Mouse (Mus musculus) CH12.LX (cell line): ENCODE data around the gene Mrps2. TPM values are rescaled to one million over a fixed set of nuclear protein-coding genes. Genes with fewer than 3 reads are reported as not detected.

ENCODE experiments used
- DNase-seq: peaks from one replicate; pipeline ENCODE4 v3.0.0-alpha.2; 2013; ENCODE audit errors: extremely low read depth
- H3K27ac ChIP-seq: 2 replicates; pipeline ENCODE4 v1.5.1; 2012; ENCODE audit warnings: low read depth, mild to moderate bottlenecking, control low read depth, moderate library complexity; ENCODE audit not compliant: insufficient read depth
- H3K27me3 ChIP-seq: replicated peaks from 2 replicates; pipeline ENCODE3; 2012; ENCODE audit warnings: inconsistent platforms
- H3K36me3 ChIP-seq, 2 experiments: replicated peaks in 1 of 2; 2 replicates each; pipeline versions ENCODE3 to v1.6.1; 2012; ENCODE audit warnings: inconsistent platforms in 1 of 2, low read length in 1 of 2, mild to moderate bottlenecking in 1 of 2, mixed read lengths in 1 of 2, moderate library complexity in 1 of 2; ENCODE audit not compliant: control insufficient read depth in 1 of 2, insufficient read depth in 1 of 2
- H3K4me1 ChIP-seq, 2 experiments: 2 replicates each; pipeline ENCODE4 v1.6.1; 2012; ENCODE audit warnings: inconsistent platforms in 1 of 2, moderate library complexity in 1 of 2; ENCODE audit not compliant: insufficient read depth in 2 of 2, control insufficient read depth in 1 of 2
- H3K4me2 ChIP-seq: 2 replicates; pipeline ENCODE4 v1.6.1; 2012; ENCODE audit warnings: low read depth, mild to moderate bottlenecking, control low read depth; ENCODE audit not compliant: poor library complexity, insufficient read depth, severe bottlenecking
- H3K4me3 ChIP-seq, 3 experiments: fragments of 150-350 bp in 1 of 3; sonication (generic) in 1 of 3; replicated peaks in 1 of 3; 2 replicates each; pipeline versions ENCODE3 to v1.5.1; 2011 to 2012; ENCODE audit warnings: low read depth in 2 of 3, low read length in 2 of 3, mild to moderate bottlenecking in 2 of 3, moderate library complexity in 2 of 3, control low read depth in 1 of 3, improper control_type of control experiment in 1 of 3, inconsistent platforms in 1 of 3, mixed read lengths in 1 of 3; ENCODE audit not compliant: poor library complexity in 1 of 3
- H3K79me2 ChIP-seq: replicated peaks from 2 replicates; pipeline ENCODE4 v1.6.1; 2012; ENCODE audit warnings: mild to moderate bottlenecking, moderate library complexity; ENCODE audit not compliant: control insufficient read depth, poor library complexity, insufficient read depth, severe bottlenecking; ENCODE audit errors: extremely low read depth
- H3K9ac ChIP-seq: 2 replicates; pipeline ENCODE4 v1.6.1; 2012; ENCODE audit warnings: low read depth, mild to moderate bottlenecking, control low read depth, moderate library complexity; ENCODE audit not compliant: insufficient read depth
- H3K9me3 ChIP-seq: replicated peaks from 2 replicates; pipeline ENCODE3; 2012; ENCODE audit warnings: low read length, inconsistent platforms, mixed read lengths
- BHLHE40 ChIP-seq: IDR thresholded peaks from 2 replicates; pipeline ENCODE4 v1.6.1; 2011; ENCODE audit warnings: mild to moderate bottlenecking, low read depth, low read length, improper control_type of control experiment
- CHD1 ChIP-seq: IDR thresholded peaks from 2 replicates; pipeline ENCODE4 v1.6.1; 2012; ENCODE audit warnings: low read depth, low read length, improper control_type of control experiment, inconsistent platforms
- CHD2 ChIP-seq: IDR thresholded peaks from 2 replicates; pipeline ENCODE4 v1.6.1; 2011; ENCODE audit warnings: low read length, improper control_type of control experiment
- CTCF ChIP-seq, 2 experiments: IDR thresholded peaks in 1 of 2; conservative IDR thresholded peaks in 1 of 2; 2 replicates each; pipeline ENCODE4 v1.5.1; 2011 to 2012; ENCODE audit warnings: low read depth in 2 of 2, low read length in 2 of 2, improper control_type of control experiment in 1 of 2, inconsistent platforms in 1 of 2, mild to moderate bottlenecking in 1 of 2, moderate library complexity in 1 of 2
- E2F4 ChIP-seq: IDR thresholded peaks from 2 replicates; pipeline ENCODE4 v1.6.1; 2011; ENCODE audit warnings: low read depth, low read length, improper control_type of control experiment; ENCODE audit not compliant: insufficient replicate concordance
- ELF1 ChIP-seq: IDR thresholded peaks from 2 replicates; pipeline ENCODE4 v1.6.1; 2014; ENCODE audit warnings: low read depth, mild to moderate bottlenecking, inconsistent platforms, low read length, improper control_type of control experiment
- EP300 ChIP-seq: IDR thresholded peaks from 2 replicates; pipeline ENCODE4 v1.6.1; 2011; ENCODE audit warnings: low read length, improper control_type of control experiment
- ETS1 ChIP-seq: conservative IDR thresholded peaks from 2 replicates; pipeline ENCODE4 v1.6.1; 2012; ENCODE audit warnings: low read depth, mild to moderate bottlenecking, inconsistent platforms, low read length, improper control_type of control experiment, moderate library complexity
- GABPA ChIP-seq: IDR thresholded peaks from 2 replicates; pipeline ENCODE4 v1.6.1; 2012; ENCODE audit warnings: low read depth, low read length, improper control_type of control experiment, inconsistent platforms; ENCODE audit not compliant: insufficient replicate concordance
- HCFC1 ChIP-seq: IDR thresholded peaks from 2 replicates; pipeline ENCODE4 v1.6.1; 2012; ENCODE audit warnings: low read depth, mild to moderate bottlenecking, inconsistent platforms, low read length, improper control_type of control experiment
- IRF4 ChIP-seq: IDR thresholded peaks from 2 replicates; pipeline ENCODE4 v1.6.1; 2014; ENCODE audit warnings: low read depth, mild to moderate bottlenecking, inconsistent platforms, low read length, improper control_type of control experiment
- JUN ChIP-seq: IDR thresholded peaks from 2 replicates; pipeline ENCODE4 v1.6.1; 2011; ENCODE audit warnings: low read depth, mild to moderate bottlenecking, low read length, improper control_type of control experiment, moderate library complexity; ENCODE audit not compliant: insufficient read depth
- JUND ChIP-seq: conservative IDR thresholded peaks from 2 replicates; pipeline ENCODE4 v1.6.1; 2011; ENCODE audit warnings: low read depth, low read length, improper control_type of control experiment
- KAT2A ChIP-seq: IDR thresholded peaks from 2 replicates; pipeline ENCODE4 v1.6.1; 2012; ENCODE audit warnings: low read length, improper control_type of control experiment, inconsistent platforms; ENCODE audit not compliant: insufficient replicate concordance
- MAFK ChIP-seq: IDR thresholded peaks from 2 replicates; pipeline ENCODE4 v1.6.1; 2011; ENCODE audit warnings: low read length, improper control_type of control experiment; ENCODE audit not compliant: insufficient replicate concordance
- MAX ChIP-seq: IDR thresholded peaks from 2 replicates; pipeline ENCODE4 v1.6.1; 2011; ENCODE audit warnings: low read length, improper control_type of control experiment
- MAZ ChIP-seq: IDR thresholded peaks from 2 replicates; pipeline ENCODE4 v1.6.1; 2012; ENCODE audit warnings: low read depth, mild to moderate bottlenecking, inconsistent platforms, low read length, improper control_type of control experiment, moderate library complexity
- MEF2A ChIP-seq: IDR thresholded peaks from 2 replicates; pipeline ENCODE4 v1.6.1; 2014; ENCODE audit warnings: low read depth, mild to moderate bottlenecking, inconsistent platforms, low read length, improper control_type of control experiment, borderline replicate concordance
- MXI1 ChIP-seq: IDR thresholded peaks from 2 replicates; pipeline ENCODE4 v1.6.1; 2011; ENCODE audit warnings: mild to moderate bottlenecking, low read depth, low read length, improper control_type of control experiment
- MYC ChIP-seq: IDR thresholded peaks from 2 replicates; pipeline ENCODE4 v1.6.1; 2011; ENCODE audit warnings: low read depth, mild to moderate bottlenecking, improper control_type of control experiment, low read length
- NELFE ChIP-seq: IDR thresholded peaks from 2 replicates; pipeline ENCODE4 v1.6.1; 2011; ENCODE audit warnings: low read depth, low read length, improper control_type of control experiment
- NRF1 ChIP-seq: IDR thresholded peaks from 2 replicates; pipeline ENCODE4 v1.6.1; 2014; ENCODE audit warnings: low read depth, mild to moderate bottlenecking, inconsistent platforms, low read length, improper control_type of control experiment, moderate library complexity
- PAX5 ChIP-seq: IDR thresholded peaks from 2 replicates; pipeline ENCODE4 v1.6.1; 2012; ENCODE audit warnings: low read length, inconsistent platforms, mixed read lengths
- POLR2A ChIP-seq: IDR thresholded peaks from 2 replicates; pipeline ENCODE4 v1.6.1; 2011; ENCODE audit warnings: low read depth, mild to moderate bottlenecking, improper control_type of control experiment, low read length
- POLR2AphosphoS2 ChIP-seq: IDR thresholded peaks from 2 replicates; pipeline ENCODE4 v1.6.1; 2011; ENCODE audit warnings: low read depth, low read length, improper control_type of control experiment
- RAD21 ChIP-seq: IDR thresholded peaks from 2 replicates; pipeline ENCODE4 v1.6.1; 2011; ENCODE audit warnings: low read depth, mild to moderate bottlenecking, low read length, improper control_type of control experiment, moderate library complexity
- RCOR1 ChIP-seq: conservative IDR thresholded peaks from 2 replicates; pipeline ENCODE4 v1.6.1; 2012; ENCODE audit warnings: low read depth, mild to moderate bottlenecking, inconsistent platforms, low read length, improper control_type of control experiment
- SIN3A ChIP-seq: IDR thresholded peaks from 2 replicates; pipeline ENCODE4 v1.6.1; 2012; ENCODE audit warnings: low read length, improper control_type of control experiment, inconsistent platforms
- SMC3 ChIP-seq: IDR thresholded peaks from 2 replicates; pipeline ENCODE4 v1.6.1; 2011; ENCODE audit warnings: low read depth, low read length, improper control_type of control experiment
- TBP ChIP-seq: conservative IDR thresholded peaks from 2 replicates; pipeline ENCODE4 v1.6.1; 2011; ENCODE audit warnings: low read depth, low read length, improper control_type of control experiment
- TCF12 ChIP-seq: IDR thresholded peaks from 2 replicates; pipeline ENCODE4 v1.6.1; 2014; ENCODE audit warnings: low read depth, mild to moderate bottlenecking, inconsistent platforms, low read length, improper control_type of control experiment
- UBTF ChIP-seq: IDR thresholded peaks from 2 replicates; pipeline ENCODE4 v1.6.1; 2012; ENCODE audit warnings: low read depth, mild to moderate bottlenecking, inconsistent platforms, low read length, improper control_type of control experiment, moderate library complexity
- USF1 ChIP-seq: IDR thresholded peaks from 2 replicates; pipeline ENCODE4 v1.6.1; 2014; ENCODE audit warnings: low read depth, mild to moderate bottlenecking, inconsistent platforms, low read length, improper control_type of control experiment
- USF2 ChIP-seq: conservative IDR thresholded peaks from 2 replicates; pipeline ENCODE4 v1.6.1; 2011; ENCODE audit warnings: low read depth, low read length, improper control_type of control experiment
- ZC3H11A ChIP-seq: IDR thresholded peaks from 2 replicates; pipeline ENCODE4 v1.6.1; 2012; ENCODE audit warnings: low read depth, mild to moderate bottlenecking, inconsistent platforms, low read length, improper control_type of control experiment
- ZKSCAN1 ChIP-seq: IDR thresholded peaks from 2 replicates; pipeline ENCODE4 v1.6.1; 2012; ENCODE audit warnings: low read depth, inconsistent platforms, low read length, improper control_type of control experiment, borderline replicate concordance
- ZMIZ1 ChIP-seq: IDR thresholded peaks from 2 replicates; pipeline ENCODE4 v1.6.1; 2012; ENCODE audit warnings: low read depth, mild to moderate bottlenecking, inconsistent platforms, low read length, improper control_type of control experiment
- ZNF384 ChIP-seq: IDR thresholded peaks from 2 replicates; pipeline ENCODE4 v1.6.1; 2012; ENCODE audit warnings: low read depth, low read length, improper control_type of control experiment, inconsistent platforms
- dilution Hi-C: fragments of 300-500 bp; cut with MboI; formaldehyde crosslinking; loops from 2 replicates; pipeline ENCODE4 v1.14.3; 2020; ENCODE audit warnings: low sequenced_read_pairs; ENCODE audit not compliant: extremely low pct_unique_long_range_greater_than_20kb, extremely low pct_ligation_motif_present
- in situ Hi-C: fragments of 300-500 bp; cut with MboI; formaldehyde crosslinking; loops from 3 replicates; pipeline ENCODE4 v1.14.3; 2019; ENCODE audit warnings: low sequenced_read_pairs, low pct_ligation_motif_present, low pct_unique_long_range_greater_than_20kb, mixed read lengths
- polyA plus RNA-seq: library from polyadenylated mRNA; unstranded; fragments of >175 nt; gene quantifications from 2 replicates; pipeline ENCODE4 v1.2.1, GENCODE M21; 2012; ENCODE audit warnings: low read depth; ENCODE audit not compliant: insufficient read length
- total RNA-seq, 2 experiments: library from RNA; depleted of rRNA; stranded (reverse); fragments of 300-350 nt in 1 of 2; fragments of >200 nt in 1 of 2; gene quantifications; 2 replicates each; pipeline ENCODE4 v1.2.3; 2012 to 2014

The Mrps2 gene
- 21.3 and 28.7 TPM in 2 replicates for total RNA-seq (2012; rRNA removed)
- total RNA-seq (2014; rRNA removed) = 45.5 and 46.6 TPM in 2 replicates
- 73.3 and 78.5 TPM in 2 replicates for polyA plus RNA-seq

- dilution Hi-C loops = no loop called here
- peak; percentile 92 for TF ChIP-seq ZMIZ1
- TF ChIP-seq RAD21 = no peak
- TF ChIP-seq CHD1 = no peak
- TF ChIP-seq ZC3H11A = no peak
- TF ChIP-seq NELFE = peak; percentile 93
- TF ChIP-seq JUND = no peak
- TF ChIP-seq ZKSCAN1 = no peak
- TF ChIP-seq POLR2AphosphoS2 = peak; percentile 60; the same call in 1 of the 2 replicates
- no peak for TF ChIP-seq E2F4
- no peak for TF ChIP-seq USF2
- peak; percentile 87 for TF ChIP-seq HCFC1
- TF ChIP-seq MEF2A = no peak; the same call in 1 of the 2 replicates
- TF ChIP-seq UBTF = no peak
- TF ChIP-seq ZNF384 = no peak
- peak; percentile 72 for TF ChIP-seq SIN3A
- TF ChIP-seq USF1 = no peak
- no peak for TF ChIP-seq SMC3
- TF ChIP-seq TBP = 0 out of 2 replicates have a peak, but pooled peaks have one; percentile 26
- no peak for TF ChIP-seq JUN
- TF ChIP-seq MAZ = no peak
- peak; percentile 84 for TF ChIP-seq ELF1
- no peak for TF ChIP-seq EP300
- TF ChIP-seq MYC = peak; percentile 61; the same call in 1 of the 2 replicates
- TF ChIP-seq MAX = peak; percentile 76; the same call in 1 of the 2 replicates
- TF ChIP-seq KAT2A = peak; percentile 69; the same call in 1 of the 2 replicates
- peak; percentile 91 for TF ChIP-seq GABPA
- TF ChIP-seq CHD2 = no peak
- peak; percentile 95 for TF ChIP-seq TCF12
- TF ChIP-seq IRF4 = peak; percentile 42; the same call in 1 of the 2 replicates
- TF ChIP-seq ETS1 = no peak; the same call in 1 of the 2 replicates
- TF ChIP-seq RCOR1 = no peak
- peak; percentile 31 to 92 for TF ChIP-seq CTCF (conservative IDR thresholded peaks at IDR 0.05 in 1 of 2, IDR thresholded peaks at IDR 0.05 in 1 of 2; ENCODE audit: low read depth in 2 of 2, low read length in 2 of 2)
- peak; percentile 95 for TF ChIP-seq POLR2A
- no peak for TF ChIP-seq BHLHE40
- TF ChIP-seq NRF1 = peak; percentile 58
- TF ChIP-seq MAFK = no peak
- no peak for TF ChIP-seq PAX5
- peak; percentile 90 for TF ChIP-seq MXI1
- Histone ChIP-seq H3K27ac (no peak within 1 kb of the TSS), H3K4me1 (peaks cover 11 to 21% of the 10 kb centered on the region in 2 experiments), H3K4me2 (peak within 1 kb of the TSS; percentile 72), H3K79me2 (peaks cover 14% of the 10 kb centered on the region), H3K36me3 (peaks cover 18 to 40% of the 10 kb centered on the region in 2 experiments), H3K27me3 (peaks cover 36% of the 10 kb centered on the region), H3K9me3 (peaks cover 2% of the 10 kb centered on the region), H3K9ac (peak within 1 kb of the TSS; percentile 93), H3K4me3 (peak within 1 kb of the TSS; percentile 61 to 85 (median 84))
- peak; percentile 77 for DNase-seq
- in situ Hi-C loops = no loop called here
Measured at GRCm38 (mm10) chr2:28467860-28468485, at the start of gene Mrps2. Gene Mrps2 (plus strand): TSS chr2:28468066.
